Mouse (Mus musculus): ENCODE results near the gene H2-DMb2. TPM values are rescaled to one million over a fixed set of nuclear protein-coding genes. Genes with fewer than 3 reads are reported as not detected.

H2-DMb2 gene
- polyA plus RNA-seq, 1 experiment from 2014 or later, result 1.2 TPM

Other genes starting within 250 kb of the H2-DMb2 start
- 1.8 TPM in 1 of 3 replicates, not detected in the others for gene Platr17, start 238.2 kb upstream of the H2-DMb2 start, polyA plus RNA-seq (2018)
- gene Daxx, start 233.9 kb upstream of the H2-DMb2 start, polyA plus RNA-seq (2018), result 32.1 to 95.9 TPM (median 50.6 TPM) in 3 replicates
- 235 to 575 TPM (median 237 TPM) in 3 replicates for gene Tapbp, start 227.4 kb upstream of the H2-DMb2 start, polyA plus RNA-seq (2018)
- gene Zbtb22, start 227.4 kb upstream of the H2-DMb2 start, polyA plus RNA-seq (2018), result 18.2 to 24.0 TPM (median 21.3 TPM) in 3 replicates
- 36.9 to 101 TPM (median 53.4 TPM) in 3 replicates for gene Rgl2, start 213.8 kb upstream of the H2-DMb2 start, polyA plus RNA-seq (2018)
- gene Pfdn6, start 203.0 kb upstream of the H2-DMb2 start, polyA plus RNA-seq (2018), result 39.8 to 92.0 TPM (median 50.8 TPM) in 3 replicates
- 10.9 to 27.3 TPM (median 11.8 TPM) in 3 replicates for gene Wdr46, start 202.6 kb upstream of the H2-DMb2 start, polyA plus RNA-seq (2018)
- gene B3galt4, start 191.8 kb upstream of the H2-DMb2 start, polyA plus RNA-seq (2018), result 4.0 to 11.7 TPM (median 6.8 TPM) in 3 replicates
- gene Vps52, start 187.5 kb upstream of the H2-DMb2 start, polyA plus RNA-seq (2018), result 30.3 to 39.3 TPM (median 30.5 TPM) in 3 replicates
- gene Rps18, start 187.3 kb upstream of the H2-DMb2 start, polyA plus RNA-seq (2018), result 829 to 1,952 TPM (median 1,389 TPM) in 3 replicates
- gene H2-K1, start 143.0 kb upstream of the H2-DMb2 start, polyA plus RNA-seq (2018), result 2,418 to 4,239 TPM (median 2,994 TPM) in 3 replicates
- gene Ring1, start 118.6 kb upstream of the H2-DMb2 start, polyA plus RNA-seq (2018), result 12.0 to 17.2 TPM (median 17.1 TPM) in 3 replicates
- 28.2 to 38.3 TPM (median 35.6 TPM) in 3 replicates for gene H2-Ke6, start 115.2 kb upstream of the H2-DMb2 start, polyA plus RNA-seq (2018)
- gene Slc39a7, start 111.6 kb upstream of the H2-DMb2 start, polyA plus RNA-seq (2018), result 67.7 to 120 TPM (median 117 TPM) in 3 replicates
- 15.5 to 33.4 TPM (median 20.0 TPM) in 3 replicates for gene Rxrb, start 111.5 kb upstream of the H2-DMb2 start, polyA plus RNA-seq (2018)
- gene Col11a2, start 103.9 kb upstream of the H2-DMb2 start, polyA plus RNA-seq (2018), result 0.79 to 1.6 TPM (median 1.2 TPM) in 3 replicates
- 0.25 to 1.4 TPM (median 0.62 TPM) in 3 replicates for gene H2-Oa, start 51.0 kb upstream of the H2-DMb2 start, polyA plus RNA-seq (2018)
- gene H2-DMa, start 23.8 kb upstream of the H2-DMb2 start, polyA plus RNA-seq (2018), result 19.1 to 57.0 TPM (median 47.3 TPM) in 3 replicates
- gene Brd2, start 20.7 kb upstream of the H2-DMb2 start, polyA plus RNA-seq (2018), result 130 to 435 TPM (median 155 TPM) in 3 replicates
- 26.4 to 54.6 TPM (median 34.2 TPM) in 3 replicates for gene H2-DMb1, start 9.8 kb downstream of the H2-DMb2 start, polyA plus RNA-seq (2018)
- 42.0 to 121 TPM (median 79.2 TPM) in 3 replicates for gene Tap1, start 44.2 kb downstream of the H2-DMb2 start, polyA plus RNA-seq (2018)
- gene Psmb9, start 44.5 kb downstream of the H2-DMb2 start, polyA plus RNA-seq (2018), result 38.9 to 88.0 TPM (median 49.9 TPM) in 3 replicates
- 147 to 329 TPM (median 288 TPM) in 3 replicates for gene Psmb8, start 54.4 kb downstream of the H2-DMb2 start, polyA plus RNA-seq (2018)
- gene Tap2, start 60.2 kb downstream of the H2-DMb2 start, polyA plus RNA-seq (2018), result 26.1 to 58.7 TPM (median 37.6 TPM) in 3 replicates
- 0.15 to 0.41 TPM (median 0.33 TPM) in 3 replicates for gene H2-Ob, start 95.6 kb downstream of the H2-DMb2 start, polyA plus RNA-seq (2018)
- 88.0 to 180 TPM (median 145 TPM) in 3 replicates for gene H2-Ab1, start 114.4 kb downstream of the H2-DMb2 start, polyA plus RNA-seq (2018)
- 116 to 315 TPM (median 141 TPM) in 3 replicates for gene H2-Aa, start 144.5 kb downstream of the H2-DMb2 start, polyA plus RNA-seq (2018)
- gene H2-Eb1, start 162.6 kb downstream of the H2-DMb2 start, polyA plus RNA-seq (2018), result 73.4 to 224 TPM (median 73.4 TPM) in 3 replicates
- 0.08 to 0.53 TPM (median 0.17 TPM) in 3 replicates for gene H2-Eb2, start 182.4 kb downstream of the H2-DMb2 start, polyA plus RNA-seq (2018)
- gene Btnl2, start 211.5 kb downstream of the H2-DMb2 start, polyA plus RNA-seq (2018), result 0.12 to 0.34 TPM (median 0.14 TPM) in 3 replicates
- gene Btnl1, start 233.8 kb downstream of the H2-DMb2 start, polyA plus RNA-seq (2018), result not detected in 3 replicates

All from macrophage (primary cell).